Comparison of ENCODE assay signal across 9 mouse cellular contexts in genomic region chr5:134680238-134680637, GRCm38 (mm10). TPM values are rescaled to one million over a fixed set of nuclear protein-coding genes. Genes with fewer than 3 reads are reported as not detected.
DNase-seq lines count a peak whose midpoint lies in the region; ATAC-seq and TF ChIP-seq lines count a peak whose summit lies in the region.
"Had no signal": no experiment of that assay in that cellular context is flagged by ENCODE, and none has a peak within 500 bp of the region (broad histone marks: within the 10 kb centered on the region; RNA-seq: fewer than 3 reads in every experiment).

No protein-coding gene starts in this region.

- peaks cover 30% of the 10 kb centered on the region for H3K4me1 ChIP-seq in forebrain, embryonic 12.5 days
- 0 out of 2 replicates have a peak, but pooled peaks cover 10% of the 10 kb centered on the region for H3K4me1 ChIP-seq in forebrain, postnatal 0 days (ENCODE audit: insufficient read depth)
- H3K4me1 ChIP-seq in liver, embryonic 15.5 days (replicated peaks), result peaks cover 54% of the 10 kb centered on the region
- H3K4me1 ChIP-seq in stomach, postnatal 0 days (replicated peaks; ENCODE audit: control insufficient read depth, insufficient read depth), result peaks cover 15% of the 10 kb centered on the region

- H3K36me3 ChIP-seq in forebrain, embryonic 12.5 days (replicated peaks), result peaks cover 25% of the 10 kb centered on the region
- H3K36me3 ChIP-seq in forebrain, postnatal 0 days (ENCODE audit: insufficient read depth), result peaks cover 25% of the 10 kb centered on the region; the same call in 1 of the 2 replicates
- no peaks in the 10 kb centered on the region for H3K36me3 ChIP-seq in liver, embryonic 15.5 days (replicated peaks)
- H3K36me3 ChIP-seq in stomach, postnatal 0 days (ENCODE audit: control insufficient read depth, insufficient read depth, low read length), result no peaks in the 10 kb centered on the region

- DNase-seq in forebrain, postnatal 0 days, result no peak
- no peak for DNase-seq in left cerebral cortex, adult 2 months (ENCODE audit: extremely low spot score in 1 of 2, low spot score in 2 of 2)
- DNase-seq in left cerebral cortex, adult 8-10 months (ENCODE audit: low spot score in 2 of 2), result no peak
- DNase-seq in stomach, postnatal 0 days (ENCODE audit: low spot score), result peak; percentile 60
- no peak for DNase-seq in Muller cell, postnatal 12 days (ENCODE audit: inconsistent ontology term)
- no peak for DNase-seq in thymus, postnatal 4 days
- DNase-seq: left cerebral cortex, postnatal 4 days had no signal

- no peak overlapping the region for H3K4me2 ChIP-seq in forebrain, embryonic 12.5 days
- H3K4me2 ChIP-seq in forebrain, postnatal 0 days (ENCODE audit: low read depth), result no peak overlapping the region
- no peak overlapping the region for H3K4me2 ChIP-seq in liver, embryonic 15.5 days
- H3K4me2 ChIP-seq in stomach, postnatal 0 days (replicated peaks; ENCODE audit: low read depth), result no peak overlapping the region

- TF ChIP-seq EP300 in stomach, postnatal 0 days (optimal IDR thresholded peaks at IDR 0.05), result no peak

- ATAC-seq in forebrain, embryonic 12.5 days (ENCODE audit: low FRiP score), result no peak
- ATAC-seq in forebrain, postnatal 0 days, result no peak
- peak; percentile 63 for ATAC-seq in liver, embryonic 15.5 days (ENCODE audit: insufficient read depth)
- peak; percentile 81 for ATAC-seq in stomach, postnatal 0 days (ENCODE audit: low FRiP score, low TSS enrichment)

- 0 out of 2 replicates have a peak overlapping the region, but pooled peaks have one; percentile 5 for H3K27ac ChIP-seq in forebrain, embryonic 12.5 days
- no peak overlapping the region for H3K27ac ChIP-seq in forebrain, postnatal 0 days (ENCODE audit: low read depth, low read length)
- 0 out of 2 replicates have a peak overlapping the region, but pooled peaks have one; percentile 19 for H3K27ac ChIP-seq in left cerebral cortex, adult 2 months
- peak overlapping the region; percentile 33; the same call in 1 of the 2 replicates for H3K27ac ChIP-seq in liver, embryonic 15.5 days (replicated peaks)
- H3K27ac ChIP-seq in stomach, postnatal 0 days (replicated peaks), result peak overlapping the region; percentile 5

- no peaks in the 10 kb centered on the region for H3K9me3 ChIP-seq in forebrain, embryonic 12.5 days
- H3K9me3 ChIP-seq in forebrain, postnatal 0 days (ENCODE audit: low read length), result no peaks in the 10 kb centered on the region
- no peaks in the 10 kb centered on the region for H3K9me3 ChIP-seq in liver, embryonic 15.5 days (replicated peaks)
- H3K9me3 ChIP-seq in stomach, postnatal 0 days (ENCODE audit: control insufficient read depth, low read length), result no peaks in the 10 kb centered on the region

- WGBS in forebrain, embryonic 12.5 days, result 85% methylated on average over 12 of the region's 12 CpGs
- WGBS in forebrain, postnatal 0 days, result 83% methylated on average over 12 of the region's 12 CpGs
- 62% methylated on average over 12 of the region's 12 CpGs for WGBS in liver, embryonic 15.5 days (ENCODE audit: insufficient replicate concordance)
- WGBS in stomach, postnatal 0 days, result 15% methylated on average over 12 of the region's 12 CpGs

- no peaks in the 10 kb centered on the region for H3K27me3 ChIP-seq in forebrain, embryonic 12.5 days
- no peaks in the 10 kb centered on the region for H3K27me3 ChIP-seq in forebrain, postnatal 0 days (ENCODE audit: insufficient read depth, low read length)
- no peaks in the 10 kb centered on the region for H3K27me3 ChIP-seq in liver, embryonic 15.5 days
- no peaks in the 10 kb centered on the region for H3K27me3 ChIP-seq in stomach, postnatal 0 days (ENCODE audit: control insufficient read depth, insufficient read depth, low read length)

- H3K9ac ChIP-seq in forebrain, embryonic 12.5 days, result no peak overlapping the region
- H3K9ac ChIP-seq in forebrain, postnatal 0 days, result no peak overlapping the region
- no peak overlapping the region for H3K9ac ChIP-seq in liver, embryonic 15.5 days
- H3K9ac ChIP-seq in stomach, postnatal 0 days (ENCODE audit: low read length), result no peak overlapping the region

- TF ChIP-seq CTCF in forebrain, postnatal 0 days (IDR thresholded peaks at IDR 0.05; ENCODE audit: low read depth), result no peak
- TF ChIP-seq CTCF in left cerebral cortex, adult 2 months (IDR thresholded peaks at IDR 0.05), result no peak
- TF ChIP-seq CTCF in stomach, postnatal 0 days (IDR thresholded peaks at IDR 0.05; ENCODE audit: low read depth), result no peak

- intact Hi-C loops in left cerebral cortex, adult 2 months (cut with DNase I), result no loop called here

- no peak overlapping the region for H3K4me3 ChIP-seq in forebrain, embryonic 12.5 days (replicated peaks)
- H3K4me3 ChIP-seq in forebrain, postnatal 0 days (ENCODE audit: low read depth, low read length), result no peak overlapping the region
- H3K4me3 ChIP-seq in left cerebral cortex, adult 2 months, result no peak overlapping the region
- H3K4me3 ChIP-seq in liver, embryonic 15.5 days (replicated peaks), result no peak overlapping the region
- H3K4me3 ChIP-seq in stomach, postnatal 0 days (ENCODE audit: low read depth, low read length), result no peak overlapping the region

RNA-seq across cellular contexts. Expression of gene Limk1, which starts 8.2 kb away (rescaled TPM):
- 14.5 and 17.3 TPM in 2 replicates for polyA plus RNA-seq in forebrain, embryonic 12.5 days (2016; fragmentation: Nextera tagmentation; extraction: Ambion mirVana)
- 41.3 and 44.5 TPM in 2 replicates for total RNA-seq in forebrain, postnatal 0 days (2014; rRNA removed)
- polyA plus RNA-seq in forebrain, postnatal 0 days (2015; fragmentation: Nextera tagmentation; extraction: Ambion mirVana), result 9.3 and 11.4 TPM in 2 replicates
- 10 to 100 TPM; 59.8 to 65.4 TPM for total RNA-seq in left cerebral cortex, adult 2 months (2021)
- total RNA-seq in left cerebral cortex, adult 8-10 months (2022), result 10 to 100 TPM; 58.8 to 65.9 (median 63.1) TPM
- polyA plus RNA-seq in liver, embryonic 15.5 days (2015; fragmentation: Nextera tagmentation; extraction: Ambion mirVana), result 0.81 and 1.1 TPM in 2 replicates
- 1.9 and 2.2 TPM in 2 replicates for polyA plus RNA-seq in stomach, postnatal 0 days (2015; fragmentation: Nextera tagmentation; extraction: Ambion mirVana)

RNA-seq across cellular contexts. Expression of gene Eif4h, which starts 40.9 kb away (rescaled TPM):
- 459 and 466 TPM in 2 replicates for polyA plus RNA-seq in forebrain, embryonic 12.5 days (2016; fragmentation: Nextera tagmentation; extraction: Ambion mirVana)
- total RNA-seq in forebrain, postnatal 0 days (2014; rRNA removed), result 498 and 525 TPM in 2 replicates
- polyA plus RNA-seq in forebrain, postnatal 0 days (2015; fragmentation: Nextera tagmentation; extraction: Ambion mirVana), result 315 and 343 TPM in 2 replicates
- 100 to 1,000 TPM; 319 to 322 TPM for total RNA-seq in left cerebral cortex, adult 2 months (2021)
- total RNA-seq in left cerebral cortex, adult 8-10 months (2022), result 100 to 1,000 TPM; 311 to 328 (median 321) TPM
- 171 and 194 TPM in 2 replicates for polyA plus RNA-seq in liver, embryonic 15.5 days (2015; fragmentation: Nextera tagmentation; extraction: Ambion mirVana)
- 238 and 242 TPM in 2 replicates for polyA plus RNA-seq in stomach, postnatal 0 days (2015; fragmentation: Nextera tagmentation; extraction: Ambion mirVana)

Comparison
In these comparisons a context has a peak if more than half of its experiments do, and no peak if none do; other contexts are left out.
1. ATAC-seq: peak in liver, embryonic 15.5 days (single experiment) and stomach, postnatal 0 days (single experiment); none in forebrain, embryonic 12.5 days (single experiment) and forebrain, postnatal 0 days (single experiment).